Mouse (Mus musculus) neural tube, embryonic 15.5 days (tissue): ENCODE measurements around the gene Abca17. TPM values are rescaled to one million over a fixed set of nuclear protein-coding genes. Genes with fewer than 3 reads are reported as not detected.
A peak's percentile ranks its signal among the peaks of the same experiment; 100 is the strongest.

ENCODE experiments used
- ATAC-seq: fragments of 200-750 bp; cut with Nextera tagmentation; 2 replicates; pipeline ENCODE4 v1.8.0; 2017; ENCODE audit warnings: mild to moderate bottlenecking, moderate TSS enrichment, moderate library complexity; ENCODE audit not compliant: low FRiP score
- H3K27ac ChIP-seq: fragments of 300-500 bp; sonication (generic); replicated peaks from 2 replicates; pipeline ENCODE4 v1.5.1; 2015; ENCODE audit warnings: mild to moderate bottlenecking, inconsistent platforms
- H3K27me3 ChIP-seq: fragments of 300-500 bp; sonication (generic); replicated peaks from 2 replicates; pipeline ENCODE4 v1.6.1; 2015; ENCODE audit warnings: inconsistent platforms
- H3K36me3 ChIP-seq: fragments of 300-500 bp; sonication (generic); 2 replicates; pipeline ENCODE4 v1.6.1; 2015; ENCODE audit warnings: inconsistent platforms
- H3K4me1 ChIP-seq: fragments of 300-500 bp; sonication (generic); 2 replicates; pipeline ENCODE4 v1.6.1; 2015; ENCODE audit warnings: inconsistent platforms
- H3K4me2 ChIP-seq: fragments of 300-500 bp; sonication (generic); 2 replicates; pipeline ENCODE4 v1.6.1; 2015; ENCODE audit warnings: inconsistent platforms, mild to moderate bottlenecking, moderate library complexity
- H3K4me3 ChIP-seq: fragments of 300-500 bp; sonication (generic); replicated peaks from 2 replicates; pipeline ENCODE4 v1.5.1; 2015; ENCODE audit warnings: mild to moderate bottlenecking, inconsistent platforms
- H3K9ac ChIP-seq: fragments of 300-500 bp; sonication (generic); replicated peaks from 2 replicates; pipeline ENCODE4 v1.6.1; 2015; ENCODE audit warnings: mild to moderate bottlenecking, inconsistent platforms
- H3K9me3 ChIP-seq: fragments of 300-500 bp; sonication (generic); replicated peaks from 2 replicates; pipeline ENCODE4 v1.6.1; 2016; ENCODE audit warnings: inconsistent platforms
- WGBS: fragments of 180-500 bp; shearing (Covaris S2); methylation state at CpG from one replicate; pipeline ENCODE4 v1.1.7; 2015; ENCODE audit warnings: mixed read lengths; 5-methylcytosine and 5-hydroxymethylcytosine counted together
- polyA plus RNA-seq: library from polyadenylated mRNA; unstranded; fragments of >200 nt; fragmentation: Nextera tagmentation; extraction: Ambion mirVana; gene quantifications from 2 replicates; pipeline ENCODE4 v1.2.1, GENCODE M21; 2015

Abca17 gene
- polyA plus RNA-seq, 1 experiment from 2014 or later, result 0.70 TPM

DNA sequence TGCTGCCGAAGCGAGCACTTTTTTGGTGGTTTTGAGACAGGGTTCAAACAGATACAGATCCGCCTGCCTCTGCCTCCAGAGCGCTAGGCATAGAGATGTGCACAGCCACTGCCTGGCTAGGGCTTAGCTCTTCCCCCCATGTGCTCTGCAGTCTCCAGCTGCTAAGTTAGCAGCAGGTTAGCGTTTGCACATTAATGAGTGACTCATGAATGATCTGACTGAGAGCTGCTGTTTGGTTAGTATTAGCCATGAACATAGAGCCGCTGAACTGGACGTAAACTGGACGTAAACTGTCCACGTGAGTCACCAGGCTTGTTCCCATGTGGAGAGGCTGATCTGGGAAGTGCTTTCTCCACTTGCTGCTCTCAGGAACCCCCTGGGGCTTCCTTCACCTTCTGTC lies 11.7 kb upstream of the Abca17 start:
- peaks cover 40% of the 10 kb centered on the region for H3K36me3 ChIP-seq
- no peak overlapping the region for H3K4me3 ChIP-seq
- H3K9ac ChIP-seq, result no peak overlapping the region
- H3K4me2 ChIP-seq, result no peak overlapping the region
- no peak overlapping the region for H3K27ac ChIP-seq
- H3K9me3 ChIP-seq, result no peaks in the 10 kb centered on the region
- H3K27me3 ChIP-seq, result no peaks in the 10 kb centered on the region
- no peak for ATAC-seq
- 70% methylated on average over 9 of the region's 9 CpGs for WGBS
- H3K4me1 ChIP-seq, result no peaks in the 10 kb centered on the region

DNA sequence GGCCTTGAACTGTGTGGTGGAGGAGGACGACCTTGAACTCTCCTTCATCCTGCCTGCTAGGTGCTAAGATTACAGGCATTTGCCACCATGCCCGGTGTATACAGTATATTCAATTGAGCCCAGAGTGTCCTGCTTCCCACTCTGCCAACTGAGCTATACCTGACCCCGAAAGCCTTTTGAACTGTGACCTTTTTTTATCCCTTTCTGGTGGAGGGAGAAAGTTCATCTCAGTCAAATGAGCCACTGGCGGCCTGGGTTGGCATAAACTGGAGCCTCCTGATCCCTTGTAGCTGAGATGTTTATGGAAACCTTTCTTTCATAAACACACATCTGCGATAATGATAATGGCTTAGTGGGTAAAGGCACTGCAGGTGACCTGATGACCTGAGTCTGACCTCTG lies 10.4 kb upstream of the Abca17 start:
- Histone ChIP-seq H3K4me1 (no peaks in the 10 kb centered on the region), H3K27ac (no peak overlapping the region)

DNA sequence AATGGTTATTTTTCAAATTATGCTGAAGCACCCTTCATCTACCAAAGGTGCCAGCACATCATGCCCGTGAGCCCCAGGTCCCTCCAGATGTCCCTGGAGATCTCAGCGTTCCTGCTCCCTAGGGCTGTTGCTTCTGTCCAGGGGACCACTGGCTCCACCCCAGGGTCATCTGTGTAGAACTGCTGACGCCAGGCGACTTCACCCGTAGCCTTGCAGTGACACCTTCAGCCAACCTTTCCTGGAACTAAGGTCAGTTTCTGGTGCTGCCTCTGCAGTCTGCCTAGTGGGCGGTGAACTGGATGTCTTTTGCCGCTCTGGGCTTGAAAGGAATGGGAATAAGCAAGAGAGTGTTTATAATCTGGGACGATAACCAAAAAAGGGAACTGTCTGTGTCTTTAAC lies 10.0 kb upstream of the Abca17 start:
- Histone ChIP-seq H3K27ac (no peak overlapping the region), H3K9ac (no peak overlapping the region), H3K36me3 (peaks cover 23% of the 10 kb centered on the region), H3K4me3 (no peak overlapping the region), H3K4me2 (no peak overlapping the region), H3K4me1 (peaks cover 1% of the 10 kb centered on the region), H3K9me3 (no peaks in the 10 kb centered on the region), H3K27me3 (no peaks in the 10 kb centered on the region)
- no peak for ATAC-seq
- WGBS, result 85% methylated on average over 8 of the region's 8 CpGs

More for the DNA sequence above, 10.4 kb upstream of the Abca17 start:
- WGBS, result 90% methylated on average over 5 of the region's 5 CpGs
- H3K27me3 ChIP-seq, result no peaks in the 10 kb centered on the region
- no peak overlapping the region for H3K9ac ChIP-seq
- no peak overlapping the region for H3K4me3 ChIP-seq
- H3K4me2 ChIP-seq, result no peak overlapping the region
- H3K36me3 ChIP-seq, result peaks cover 27% of the 10 kb centered on the region
- no peaks in the 10 kb centered on the region for H3K9me3 ChIP-seq
- no peak for ATAC-seq

DNA sequence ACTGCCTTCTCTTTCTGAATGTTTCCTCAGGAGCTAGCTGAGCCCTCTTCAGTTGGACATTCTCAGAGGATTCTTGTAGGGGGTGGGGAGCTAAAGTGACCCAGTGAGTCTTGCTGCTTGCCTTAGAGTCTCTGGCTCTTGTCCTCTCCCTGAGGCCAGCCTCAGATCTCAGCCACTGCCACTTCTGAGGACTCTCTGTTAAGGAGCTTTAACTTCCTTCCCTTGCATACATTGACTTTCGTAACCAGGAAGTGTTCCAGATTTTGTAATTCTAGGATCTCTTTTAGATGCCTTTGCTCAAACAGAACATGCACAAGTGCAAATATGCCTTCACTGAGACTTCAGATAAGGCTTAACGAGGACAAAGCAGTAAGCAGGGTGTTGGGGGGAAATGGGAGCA lies 9.0 kb upstream of the Abca17 start:
- Histone ChIP-seq H3K4me1 (peaks cover 6% of the 10 kb centered on the region), H3K9ac (no peak overlapping the region), H3K27ac (no peak overlapping the region), H3K4me3 (no peak overlapping the region), H3K9me3 (no peaks in the 10 kb centered on the region), H3K36me3 (peaks cover 17% of the 10 kb centered on the region), H3K27me3 (no peaks in the 10 kb centered on the region), H3K4me2 (no peak overlapping the region)
- WGBS, result 77% methylated on average over 2 of the region's 2 CpGs
- no peak for ATAC-seq

DNA sequence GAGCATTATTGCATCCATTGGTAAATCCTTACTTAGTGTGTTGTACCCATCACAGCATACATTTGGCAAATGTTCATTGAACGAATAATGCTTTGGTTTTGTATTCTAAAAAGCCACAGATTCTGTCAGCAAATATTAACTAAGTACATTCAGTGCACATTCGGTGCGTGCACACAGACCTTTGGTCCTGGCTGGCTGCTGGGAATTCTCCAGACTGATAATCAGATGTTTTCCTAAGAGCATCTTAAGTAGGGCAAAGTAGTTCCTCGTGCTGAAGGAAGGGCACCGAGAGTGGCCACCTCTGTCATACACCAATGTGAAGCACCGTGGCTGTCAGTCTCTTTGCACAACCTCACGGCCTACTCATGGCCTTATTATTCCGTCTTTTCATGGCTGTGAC lies 8.1 kb upstream of the Abca17 start:
- Histone ChIP-seq H3K4me1 (peaks cover 13% of the 10 kb centered on the region), H3K9ac (no peak overlapping the region), H3K4me3 (no peak overlapping the region), H3K9me3 (no peaks in the 10 kb centered on the region), H3K27ac (no peak overlapping the region), H3K27me3 (no peaks in the 10 kb centered on the region), H3K36me3 (peaks cover 11% of the 10 kb centered on the region), H3K4me2 (no peak overlapping the region)
- WGBS, result 90% methylated on average over 8 of the region's 8 CpGs
- no peak for ATAC-seq

DNA sequence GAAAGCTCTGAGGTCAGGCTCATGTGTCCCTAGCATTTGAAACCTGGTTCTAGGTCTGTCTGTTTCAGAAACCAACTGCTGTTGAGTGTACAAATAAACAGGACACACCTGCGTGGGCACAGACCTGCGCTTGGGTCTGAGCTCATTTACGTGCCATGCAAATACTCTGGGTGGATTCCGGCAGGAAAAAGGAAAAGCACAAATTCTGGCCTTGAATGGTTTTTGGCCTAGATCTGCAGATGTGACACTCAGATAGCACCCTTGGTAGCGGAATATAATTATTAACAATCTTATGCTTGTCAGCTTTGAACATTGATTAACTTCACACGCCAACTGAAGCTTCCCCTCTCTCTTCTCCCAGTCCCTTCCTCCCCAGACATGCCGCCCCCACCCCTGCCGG lies 4.4 kb upstream of the Abca17 start:
- H3K4me3 ChIP-seq, result no peak overlapping the region
- H3K4me1 ChIP-seq, result peaks cover 35% of the 10 kb centered on the region
- no peak overlapping the region for H3K4me2 ChIP-seq
- no peak overlapping the region for H3K27ac ChIP-seq
- no peak overlapping the region for H3K9ac ChIP-seq
- H3K27me3 ChIP-seq, result no peaks in the 10 kb centered on the region; the same call in 1 of the 2 replicates
- 87% methylated on average over 8 of the region's 8 CpGs for WGBS
- H3K36me3 ChIP-seq, result peaks cover 5% of the 10 kb centered on the region; the same call in 1 of the 2 replicates
- H3K9me3 ChIP-seq, result no peaks in the 10 kb centered on the region
- ATAC-seq, result no peak

DNA sequence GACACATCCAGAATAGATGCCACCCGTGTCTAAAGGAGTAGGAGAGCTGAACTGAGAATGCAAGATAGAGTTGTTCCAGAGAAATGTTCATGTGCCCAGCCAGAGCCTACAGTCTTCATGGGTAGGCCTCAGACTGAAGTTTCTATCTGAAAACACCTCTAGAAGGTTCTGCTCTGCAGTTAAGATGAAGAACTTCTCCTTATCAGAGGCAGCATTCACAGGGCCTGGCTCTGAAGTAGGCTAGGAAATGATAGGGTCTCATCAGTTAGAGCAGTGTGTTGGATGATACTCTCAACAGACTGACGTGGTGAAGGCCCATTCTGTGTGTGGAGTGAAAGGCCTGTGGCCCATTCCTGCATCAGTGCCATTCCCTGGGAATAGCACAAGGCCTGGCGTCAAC lies 3.1 kb upstream of the Abca17 start:
- 86% methylated on average over 3 of the region's 3 CpGs for WGBS
- Histone ChIP-seq H3K4me1 (peaks cover 35% of the 10 kb centered on the region), H3K27ac (no peak overlapping the region), H3K4me3 (no peak overlapping the region), H3K27me3 (no peaks in the 10 kb centered on the region; the same call in 1 of the 2 replicates), H3K9ac (no peak overlapping the region), H3K36me3 (peaks cover 3% of the 10 kb centered on the region; the same call in 1 of the 2 replicates), H3K9me3 (no peaks in the 10 kb centered on the region), H3K4me2 (peak overlapping the region; percentile 80)
- no peak for ATAC-seq

DNA sequence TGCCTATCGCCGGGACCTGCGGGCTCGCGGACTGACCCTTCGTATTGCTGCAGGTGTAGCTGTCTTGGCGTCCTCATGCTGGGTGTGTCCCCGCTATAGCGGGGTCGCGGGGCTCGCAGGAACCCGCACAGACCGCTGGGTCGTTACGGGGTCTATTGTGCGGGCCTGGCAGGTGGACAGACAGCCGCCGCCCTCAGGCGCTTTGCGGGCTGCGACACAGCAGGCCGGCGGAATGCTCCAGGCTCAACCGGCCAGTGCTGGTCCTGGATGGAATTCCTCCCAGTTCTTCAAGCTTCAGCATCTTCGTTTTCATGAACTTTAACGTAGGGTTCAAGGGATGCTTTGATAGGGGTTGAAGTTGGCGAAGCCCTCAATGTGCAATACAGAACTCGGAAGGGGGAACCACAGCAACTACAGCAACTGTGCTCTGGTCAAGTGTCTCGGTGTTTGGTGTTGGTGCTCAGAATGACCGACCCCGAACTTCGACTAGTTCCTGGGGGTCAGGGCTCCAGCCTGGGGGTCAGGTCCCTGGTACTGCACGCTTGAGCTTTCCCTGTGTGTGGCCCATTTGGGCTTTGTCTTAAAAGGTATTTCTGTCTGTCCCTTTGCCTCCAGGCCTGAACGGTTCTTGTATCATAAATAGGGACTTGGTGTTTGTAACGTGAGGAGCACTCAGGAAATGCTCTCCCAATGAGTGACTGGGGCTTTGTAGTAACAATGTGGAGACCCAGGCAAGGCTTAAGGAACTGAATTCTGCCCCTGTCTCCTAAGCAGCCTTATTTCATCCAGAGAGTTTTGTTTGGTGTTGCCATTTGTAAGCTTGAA lies 1.7 kb upstream of the Abca17 start:
- no peaks in the 10 kb centered on the region for H3K36me3 ChIP-seq
- peak; percentile 52 for ATAC-seq
- H3K9me3 ChIP-seq, result no peaks in the 10 kb centered on the region
- peak overlapping the region; percentile 83 for H3K4me3 ChIP-seq
- peaks cover 35% of the 10 kb centered on the region for H3K4me1 ChIP-seq
- H3K27ac ChIP-seq, result peak overlapping the region; percentile 85
- H3K9ac ChIP-seq, result peak overlapping the region; percentile 84
- H3K27me3 ChIP-seq, result no peaks in the 10 kb centered on the region; the same call in 1 of the 2 replicates
- peak overlapping the region; percentile 80 for H3K4me2 ChIP-seq
- 1% methylated on average over 36 of the region's 36 CpGs for WGBS

DNA sequence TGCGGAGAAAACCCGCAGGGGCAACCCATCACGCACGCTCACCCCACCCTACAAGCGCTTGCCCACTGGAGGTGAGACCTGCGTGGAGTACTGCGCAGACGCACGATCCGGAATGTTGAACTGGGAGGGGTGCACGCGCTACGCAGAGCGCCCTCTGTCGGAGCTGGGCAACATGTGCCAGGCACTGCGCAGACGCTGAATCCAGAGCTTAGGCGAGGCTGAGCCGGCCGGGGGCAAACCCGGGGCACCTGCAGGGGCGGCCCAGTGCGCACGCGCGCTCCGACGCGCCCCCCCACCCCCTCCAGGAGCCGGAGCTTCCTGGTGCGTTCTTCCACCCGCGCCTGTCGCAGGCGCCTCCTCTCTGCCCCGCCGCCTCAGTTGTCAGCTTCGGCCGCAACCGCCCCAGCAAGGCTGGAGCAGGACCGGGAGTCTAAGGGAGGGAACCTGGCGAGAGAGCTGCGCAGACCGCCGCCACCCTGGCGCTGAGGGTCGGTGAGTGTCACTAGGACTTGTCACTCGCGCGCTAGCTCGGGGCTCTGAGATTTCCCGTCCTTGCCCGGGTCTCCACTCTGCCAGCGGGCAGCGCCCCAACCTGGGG lies 991 bp upstream of the Abca17 start, which contains the start of gene Abca3:
Abca3 (plus strand) TSS at position 191 of the 598 bp plus-strand sequence.
- Histone ChIP-seq H3K9me3 (no peaks in the 10 kb centered on the region), H3K27me3 (no peaks in the 10 kb centered on the region; the same call in 1 of the 2 replicates), H3K27ac (peak within 1 kb of the TSS; percentile 85), H3K9ac (peak within 1 kb of the TSS; percentile 84), H3K4me2 (peak within 1 kb of the TSS; percentile 80), H3K4me1 (peaks cover 35% of the 10 kb centered on the region), H3K4me3 (peak within 1 kb of the TSS; percentile 83), H3K36me3 (no peaks in the 10 kb centered on the region)
- peak; percentile 97 for ATAC-seq
- under 1% methylated on average over 54 of the region's 55 CpGs for WGBS

DNA sequence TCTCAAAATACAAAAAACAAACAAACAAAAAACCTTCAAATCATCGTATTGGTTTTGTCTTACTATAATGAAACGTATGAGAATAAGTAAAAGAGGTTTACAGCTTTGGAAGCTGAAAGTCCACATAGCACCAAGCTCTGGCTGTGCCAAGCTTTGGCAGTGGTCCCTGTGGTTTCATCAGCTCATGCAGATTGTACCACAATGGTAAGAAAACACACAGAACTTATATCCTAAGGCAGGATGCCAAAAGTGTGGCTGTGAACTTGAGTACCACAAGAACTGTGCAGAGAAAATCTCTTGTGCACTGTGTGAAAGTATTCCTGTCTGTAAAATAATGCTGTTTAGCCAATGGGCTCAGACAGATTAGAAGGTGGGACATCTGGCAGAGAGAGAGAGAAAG lies 1.7 kb downstream of the Abca17 start:
- no peaks in the 10 kb centered on the region for H3K36me3 ChIP-seq
- no peak overlapping the region for H3K27ac ChIP-seq
- H3K9ac ChIP-seq, result no peak overlapping the region
- H3K27me3 ChIP-seq, result no peaks in the 10 kb centered on the region; the same call in 1 of the 2 replicates
- no peak for ATAC-seq
- H3K9me3 ChIP-seq, result no peaks in the 10 kb centered on the region
- H3K4me3 ChIP-seq, result no peak overlapping the region
- 81% methylated on average over 2 of the region's 2 CpGs for WGBS
- no peak overlapping the region for H3K4me2 ChIP-seq
- peaks cover 24% of the 10 kb centered on the region for H3K4me1 ChIP-seq

DNA sequence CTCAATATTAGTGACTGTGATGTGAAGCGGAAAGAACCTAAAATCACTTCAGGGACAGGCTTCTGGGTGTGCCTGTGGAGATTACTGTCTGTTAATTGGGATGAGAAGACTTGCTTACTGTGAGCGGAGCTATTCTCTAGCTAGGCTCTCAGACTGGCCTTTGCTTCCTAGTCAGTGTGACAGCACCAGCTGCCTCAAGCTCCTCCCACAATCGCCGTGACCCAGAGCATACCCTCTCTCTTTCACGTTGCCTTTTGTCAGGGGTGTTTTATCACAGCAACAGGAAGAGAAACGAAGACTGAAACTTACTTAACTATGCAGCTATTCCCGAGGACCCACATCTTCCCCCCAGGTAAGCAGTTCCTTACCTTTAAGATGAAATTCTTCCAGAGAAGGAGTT lies 4.0 kb downstream of the Abca17 start:
- ATAC-seq, result no peak
- Histone ChIP-seq H3K4me2 (no peak overlapping the region), H3K27ac (no peak overlapping the region), H3K27me3 (no peaks in the 10 kb centered on the region; the same call in 1 of the 2 replicates), H3K9ac (no peak overlapping the region), H3K4me3 (no peak overlapping the region), H3K4me1 (peaks cover 8% of the 10 kb centered on the region), H3K9me3 (no peaks in the 10 kb centered on the region), H3K36me3 (no peaks in the 10 kb centered on the region)
- 52% methylated on average over 7 of the region's 7 CpGs for WGBS

DNA sequence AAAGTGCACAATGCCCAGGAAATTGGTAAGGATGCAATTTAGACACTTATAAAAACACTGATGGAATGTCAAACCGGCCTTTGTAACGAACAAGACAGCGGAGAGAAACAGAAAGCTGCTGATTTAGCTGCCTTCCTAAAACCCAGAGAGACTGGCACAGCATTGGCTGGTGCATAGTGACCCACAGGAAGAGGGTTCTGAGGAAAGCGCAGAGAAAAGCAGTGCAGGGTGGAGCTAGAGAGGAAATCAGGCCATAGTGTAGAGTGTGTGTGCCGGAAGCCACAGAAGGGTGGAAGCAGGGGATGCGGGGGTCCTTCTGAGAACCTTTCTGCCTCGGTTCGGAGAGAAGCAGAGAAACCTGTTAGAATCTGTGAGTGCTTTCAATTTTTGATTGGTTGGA lies 6.2 kb downstream of the Abca17 start:
- no peaks in the 10 kb centered on the region for H3K4me1 ChIP-seq
- no peak overlapping the region for H3K27ac ChIP-seq
- H3K9ac ChIP-seq, result no peak overlapping the region
- no peaks in the 10 kb centered on the region for H3K9me3 ChIP-seq
- WGBS, result 90% methylated on average over 8 of the region's 8 CpGs
- H3K4me3 ChIP-seq, result no peak overlapping the region
- H3K27me3 ChIP-seq, result no peaks in the 10 kb centered on the region
- H3K4me2 ChIP-seq, result no peak overlapping the region
- ATAC-seq, result no peak
- no peaks in the 10 kb centered on the region for H3K36me3 ChIP-seq
